Mouse (Mus musculus): ENCODE measurements around the gene Tpm4.

DNA sequence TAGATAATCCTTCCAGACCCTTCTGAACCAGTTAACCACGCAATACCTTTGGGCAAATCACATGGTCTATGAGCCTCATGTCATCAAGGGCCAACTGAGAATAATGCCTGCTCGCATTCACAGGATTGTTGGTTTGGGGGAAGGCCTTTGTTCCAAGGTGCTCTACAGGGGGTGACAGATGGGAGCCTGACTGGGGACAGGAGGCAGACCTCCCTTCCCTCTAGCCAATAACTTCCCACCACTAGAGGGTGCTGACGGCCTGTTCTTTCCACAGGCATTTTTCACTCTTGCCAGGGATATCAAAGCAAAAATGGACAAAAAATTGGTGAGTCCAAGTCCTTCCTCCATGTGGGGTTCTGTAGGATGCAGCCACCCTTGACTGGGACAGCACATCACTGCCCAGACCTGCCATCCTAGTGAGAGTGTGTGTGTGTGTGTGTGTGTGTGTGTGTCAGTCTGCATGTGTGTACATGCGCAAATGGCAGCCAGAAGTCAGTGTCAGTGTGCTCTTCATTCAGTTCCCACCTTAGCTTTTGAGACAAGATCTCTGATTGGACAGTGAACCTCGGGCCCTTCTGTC, 42.7 kb downstream of the Tpm4 start:
- TF ChIP-seq CTCF (IDR thresholded peaks at IDR 0.05; ENCODE audit: low read depth) (peak; percentile 86), EP300 (IDR thresholded peaks at IDR 0.05; ENCODE audit: low read depth) (no peak)
